ENCODE assay signal across 8 mouse cellular contexts in the genomic region with DNA sequence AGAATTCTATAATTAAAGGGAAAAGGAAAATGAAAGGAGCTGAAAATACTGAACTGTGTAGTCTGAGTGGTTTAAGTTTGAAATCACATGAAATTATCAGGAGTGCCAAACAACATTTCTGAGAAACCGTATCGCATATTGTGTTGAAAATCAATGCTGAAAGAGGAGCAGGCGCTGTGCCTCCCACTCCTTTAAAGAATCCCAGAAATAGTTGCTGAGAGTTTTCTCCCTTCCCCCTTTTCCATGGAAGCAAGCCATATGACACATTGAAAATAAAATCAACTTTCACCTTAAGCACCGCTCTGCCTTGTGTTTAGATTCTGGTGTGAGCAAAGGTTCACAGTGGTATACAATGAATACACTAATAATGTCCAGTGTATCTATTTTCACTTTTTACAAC. TPM values are rescaled to one million over a fixed set of nuclear protein-coding genes. Genes with fewer than 3 reads are reported as not detected.
DNase-seq lines count a peak whose midpoint lies in the region; ATAC-seq and TF ChIP-seq lines count a peak whose summit lies in the region.

No protein-coding gene starts in this region.

- WGBS in forebrain, postnatal 0 days: 10% methylated on average over 4 of the region's 4 CpGs
- WGBS in liver, embryonic 11.5 days: 7% methylated on average over 4 of the region's 4 CpGs

- peak; percentile 9 for DNase-seq in adrenal gland, adult 2 months
- no peak for DNase-seq in adrenal gland, adult 8-10 months
- DNase-seq in forebrain, postnatal 0 days: peak; percentile 9
- no peak for DNase-seq in liver, embryonic 11.5 days (ENCODE audit: low spot score)
- no peak for DNase-seq in urinary bladder, postnatal 10 days (ENCODE audit: low spot score)
- DNase-seq in right cerebral cortex, postnatal 36 days (ENCODE audit: low spot score in 2 of 2): no peak
- no peak for DNase-seq in cerebellum, postnatal 25 days

- no peak for ATAC-seq in forebrain, postnatal 0 days
- no peak for ATAC-seq in liver, embryonic 11.5 days (replicated peaks; ENCODE audit: low FRiP score)

- H3K9ac ChIP-seq in forebrain, postnatal 0 days: peak overlapping the region; percentile 65
- no peak overlapping the region; the same call in 1 of the 2 replicates for H3K9ac ChIP-seq in liver, embryonic 11.5 days (ENCODE audit: low read depth, low read length)

- peaks cover 2% of the 10 kb centered on the region; the same call in 1 of the 2 replicates for H3K27me3 ChIP-seq in E14TG2a.4 (ENCODE audit: insufficient read depth, low read length)
- H3K27me3 ChIP-seq in forebrain, postnatal 0 days (ENCODE audit: insufficient read depth, low read length): no peaks in the 10 kb centered on the region; the same call in 1 of the 2 replicates
- H3K27me3 ChIP-seq in liver, embryonic 11.5 days (replicated peaks; ENCODE audit: control insufficient read depth, insufficient read depth, low read length): no peaks in the 10 kb centered on the region

- TF ChIP-seq CTCF in E14TG2a.4 (conservative IDR thresholded peaks at IDR 0.05; ENCODE audit: low read length): no peak
- no peak for TF ChIP-seq CTCF in forebrain, postnatal 0 days (IDR thresholded peaks at IDR 0.05; ENCODE audit: low read depth)

- H3K4me2 ChIP-seq in forebrain, postnatal 0 days (ENCODE audit: low read depth): peak overlapping the region; percentile 63
- H3K4me2 ChIP-seq in liver, embryonic 11.5 days: peak overlapping the region; percentile 90

- H3K9me3 ChIP-seq in E14TG2a.4 (ENCODE audit: low read length): no peaks in the 10 kb centered on the region
- no peaks in the 10 kb centered on the region for H3K9me3 ChIP-seq in forebrain, postnatal 0 days (ENCODE audit: low read length)
- no peaks in the 10 kb centered on the region for H3K9me3 ChIP-seq in liver, embryonic 11.5 days (ENCODE audit: control insufficient read depth, low read length)

- H3K4me1 ChIP-seq in E14TG2a.4 (replicated peaks; ENCODE audit: low read depth, low read length): peaks cover 11% of the 10 kb centered on the region
- no peaks in the 10 kb centered on the region; the same call in 1 of the 2 replicates for H3K4me1 ChIP-seq in forebrain, postnatal 0 days (ENCODE audit: insufficient read depth)
- peaks cover 2% of the 10 kb centered on the region; the same call in 1 of the 2 replicates for H3K4me1 ChIP-seq in liver, embryonic 11.5 days (replicated peaks; ENCODE audit: control insufficient read depth, insufficient read depth, low read length)

- H3K27ac ChIP-seq in forebrain, postnatal 0 days (ENCODE audit: low read depth, low read length): no peak overlapping the region
- no peak overlapping the region for H3K27ac ChIP-seq in liver, embryonic 11.5 days (ENCODE audit: low read depth, low read length)

- peak overlapping the region; percentile 85 for H3K4me3 ChIP-seq in E14TG2a.4 (replicated peaks; ENCODE audit: low read length)
- peak overlapping the region; percentile 55 for H3K4me3 ChIP-seq in forebrain, postnatal 0 days (ENCODE audit: low read depth, low read length)
- peak overlapping the region; percentile 84 for H3K4me3 ChIP-seq in liver, embryonic 11.5 days (ENCODE audit: low read depth, low read length)

- no peaks in the 10 kb centered on the region for H3K36me3 ChIP-seq in E14TG2a.4 (ENCODE audit: insufficient read depth, low read length)
- no peaks in the 10 kb centered on the region for H3K36me3 ChIP-seq in forebrain, postnatal 0 days (ENCODE audit: insufficient read depth)
- no peaks in the 10 kb centered on the region for H3K36me3 ChIP-seq in liver, embryonic 11.5 days (ENCODE audit: control insufficient read depth, insufficient read depth, low read length)

RNA-seq across cellular contexts. Expression of a gene that starts 1.1 kb away (rescaled TPM):
- total RNA-seq in adrenal gland, adult 2 months (2021): 1 to 10 TPM; 7.7 to 9.9 TPM
- 0.22 and 0.80 TPM in 2 replicates for polyA plus RNA-seq in adrenal gland, adult 2 months (2012; rRNA removed)
- 10 to 100 TPM in 3 of 4 experiments, 1 to 10 TPM in 1; 9.0 to 15.8 (median 13.4) TPM for total RNA-seq in adrenal gland, adult 8-10 months (2022)
- 6.5 and 7.3 TPM in 2 replicates for total RNA-seq in forebrain, postnatal 0 days (2014; rRNA removed)
- 0.72 and 1.8 TPM in 2 replicates for polyA plus RNA-seq in forebrain, postnatal 0 days (2015; fragmentation: Nextera tagmentation; extraction: Ambion mirVana)
- 2.8 and 3.5 TPM in 2 replicates for polyA plus RNA-seq in liver, embryonic 11.5 days (2014; fragmentation: Nextera tagmentation; extraction: Ambion mirVana)

Comparison
In these comparisons a context has a peak if more than half of its experiments do, and no peak if none do; other contexts are left out.
1. DNase-seq: peak in adrenal gland, adult 2 months (single experiment) and forebrain, postnatal 0 days (single experiment); none in adrenal gland, adult 8-10 months (single experiment), liver, embryonic 11.5 days (single experiment), urinary bladder, postnatal 10 days (single experiment), right cerebral cortex, postnatal 36 days (0 of 2) and cerebellum, postnatal 25 days (0 of 2).
2. Peak in every context shown above with its lines, with median percentiles within 50 percentile points of each other: H3K4me3 ChIP-seq.